Mouse (Mus musculus): ENCODE measurements around the gene Nxpe2.

DNA sequence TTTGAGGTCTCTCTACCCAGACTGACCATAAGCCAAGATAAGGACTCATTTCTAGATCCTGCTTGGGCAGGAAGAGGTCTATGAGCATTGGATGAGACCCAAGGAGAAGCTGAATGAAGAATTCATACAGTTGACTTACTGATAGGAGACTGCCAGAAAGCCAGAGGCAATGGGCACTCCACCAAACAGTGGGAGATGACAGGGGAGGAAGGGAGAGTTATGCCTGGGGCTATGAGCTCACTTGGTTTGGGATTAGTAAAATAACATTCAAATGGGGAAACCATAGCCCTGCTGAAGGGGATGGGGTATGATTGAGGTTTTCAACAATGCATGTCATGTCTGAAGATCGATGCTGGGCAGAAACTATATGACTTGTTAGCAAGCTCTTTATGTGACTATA is 63.0 kb downstream of the Nxpe2 start:
- TF ChIP-seq CTCF (conservative IDR thresholded peaks at IDR 0.05; ENCODE audit: insufficient read depth, insufficient read length, low read depth, low read length) (no peak), POLR2A (IDR thresholded peaks at IDR 0.05; ENCODE audit: low read depth, low read length) (no peak)
